Mouse (Mus musculus) liver, embryonic 14.5 days (tissue): Measurements from ENCODE around the gene Lrp3. TPM values are rescaled to one million over a fixed set of nuclear protein-coding genes. Genes with fewer than 3 reads are reported as not detected.

Source experiments
- ATAC-seq: fragments of 200-750 bp; cut with Nextera tagmentation; 2 replicates; pipeline ENCODE4 v1.8.0; 2017; ENCODE audit warnings: moderate number of reproducible peaks, mild to moderate bottlenecking, moderate library complexity; ENCODE audit not compliant: insufficient read depth
- DNase-seq, 3 experiments: peaks; one replicate each; pipeline ENCODE4 v3.0.0-alpha.2; 2012 to 2013; ENCODE audit warnings: low read depth in 3 of 3, low spot score in 3 of 3
- H3K27ac ChIP-seq: fragments of 300-500 bp; sonication (generic); 2 replicates; pipeline ENCODE4 v1.5.1; 2014; ENCODE audit warnings: moderate library complexity, mild to moderate bottlenecking, control low read depth, inconsistent platforms
- H3K27me3 ChIP-seq: fragments of 300-500 bp; sonication (generic); 2 replicates; pipeline ENCODE4 v1.6.1; 2014; ENCODE audit warnings: mild to moderate bottlenecking, low read length, moderate library complexity; ENCODE audit not compliant: control insufficient read depth, insufficient read depth
- H3K36me3 ChIP-seq: fragments of 300-500 bp; sonication (generic); replicated peaks from 2 replicates; pipeline ENCODE4 v1.6.1; 2014; ENCODE audit warnings: low read depth; ENCODE audit not compliant: control insufficient read depth, insufficient read depth
- H3K4me1 ChIP-seq, 2 experiments: fragments of 200-500 bp in 1 of 2; fragments of 300-500 bp in 1 of 2; sonication (generic) in 1 of 2; replicated peaks; 2 replicates each; pipeline ENCODE4 v1.6.1; 2012 to 2014; ENCODE audit warnings: antibody characterized with exemption in 1 of 2, inconsistent platforms in 1 of 2, low read length in 1 of 2; ENCODE audit not compliant: control insufficient read depth in 2 of 2, insufficient read depth in 2 of 2
- H3K4me2 ChIP-seq: fragments of 300-500 bp; sonication (generic); 2 replicates; pipeline ENCODE4 v1.6.1; 2014; ENCODE audit warnings: low read depth, mild to moderate bottlenecking, control low read depth, moderate library complexity
- H3K4me3 ChIP-seq, 2 experiments: fragments of 200-500 bp in 1 of 2; fragments of 300-500 bp in 1 of 2; sonication (generic) in 1 of 2; 2 replicates each; pipeline ENCODE4 v1.5.1; 2012 to 2014; ENCODE audit warnings: low read depth in 2 of 2, low read length in 2 of 2, mild to moderate bottlenecking in 2 of 2, control low read depth in 1 of 2, inconsistent platforms in 1 of 2, moderate library complexity in 1 of 2; ENCODE audit not compliant: insufficient read depth in 1 of 2
- H3K9ac ChIP-seq: fragments of 300-500 bp; sonication (generic); replicated peaks from 2 replicates; pipeline ENCODE4 v1.6.1; 2014; ENCODE audit warnings: mild to moderate bottlenecking, control low read depth, moderate library complexity
- H3K9me3 ChIP-seq: fragments of 300-500 bp; sonication (generic); 2 replicates; pipeline ENCODE4 v1.6.1; 2016; ENCODE audit warnings: low read length, mixed read lengths; ENCODE audit not compliant: control insufficient read depth
- CTCF ChIP-seq: IDR thresholded peaks from 2 replicates; pipeline ENCODE4 v1.5.1; 2016; ENCODE audit warnings: antibody characterized with exemption, low read depth, control low read depth
- EP300 ChIP-seq: IDR thresholded peaks from 2 replicates; pipeline ENCODE4 v1.6.1; 2016; ENCODE audit warnings: antibody characterized with exemption, low read depth
- WGBS: fragments of 180-500 bp; shearing (Covaris S2); extraction: QIAGEN DNeasy Blood & Tissue Kit; methylation state at CpG from one replicate; pipeline ENCODE4 v1.1.7; 2014; ENCODE audit not compliant: insufficient replicate concordance; 5-methylcytosine and 5-hydroxymethylcytosine counted together
- polyA plus RNA-seq, 2 experiments: library from polyadenylated mRNA; depleted of rRNA in 1 of 2; stranded (reverse) in 1 of 2; unstranded in 1 of 2; fragments of >200 nt; fragmentation: Nextera tagmentation in 1 of 2; extraction: Ambion mirVana in 1 of 2; gene quantifications; 2 replicates each; pipeline versions ENCODE4 v1.2.1 to v1.2.3; 2012 to 2014

Gene Lrp3
- polyA plus RNA-seq (2012; rRNA removed) (0.66 and 1.00 TPM in 2 replicates), polyA plus RNA-seq (2014; fragmentation: Nextera tagmentation; extraction: Ambion mirVana) (0.19 and 0.37 TPM in 2 replicates)

DNA sequence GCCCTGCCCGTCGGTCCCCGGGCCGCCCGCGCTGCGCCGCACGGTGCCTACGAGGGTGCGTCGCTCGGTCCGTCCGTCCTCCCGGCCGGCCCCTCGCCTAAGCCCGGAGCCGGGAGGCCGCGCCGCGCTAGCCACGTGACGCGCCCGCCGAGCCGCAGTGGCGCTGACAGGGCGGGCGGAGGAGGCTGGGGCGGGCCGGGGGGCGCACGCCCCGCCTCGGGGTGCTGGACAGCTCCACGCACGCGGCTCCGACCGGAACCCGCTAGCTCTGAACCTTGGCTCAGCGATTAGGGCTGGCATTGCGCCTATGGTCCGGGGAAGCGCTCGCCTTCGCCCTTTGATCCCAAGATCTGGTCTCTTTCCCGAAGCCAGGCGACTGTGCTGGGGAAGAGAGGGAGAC is at the start of gene Lrp3:
TSS of gene Lrp3 (minus strand) at position 274 of the 400 bp plus-strand sequence.
- TF ChIP-seq EP300 (no peak), CTCF (no peak)
- H3K4me3 ChIP-seq: peak within 1 kb of the TSS; percentile 45 to 47
- no peak within 1 kb of the TSS for H3K27ac ChIP-seq
- no peak within 1 kb of the TSS for H3K9ac ChIP-seq
- H3K27me3 ChIP-seq: peaks cover 28% of the 10 kb centered on the region
- H3K4me1 ChIP-seq: peaks cover 0 to 2% of the 10 kb centered on the region in 2 experiments; a peak in 2 of 4 replicates
- DNase-seq: no peak
- peak; percentile 72 for ATAC-seq
- under 1% methylated on average over 50 of the region's 53 CpGs for WGBS
- no peaks in the 10 kb centered on the region for H3K36me3 ChIP-seq
- no peaks in the 10 kb centered on the region for H3K9me3 ChIP-seq
- peak within 1 kb of the TSS; percentile 53 for H3K4me2 ChIP-seq

DNA sequence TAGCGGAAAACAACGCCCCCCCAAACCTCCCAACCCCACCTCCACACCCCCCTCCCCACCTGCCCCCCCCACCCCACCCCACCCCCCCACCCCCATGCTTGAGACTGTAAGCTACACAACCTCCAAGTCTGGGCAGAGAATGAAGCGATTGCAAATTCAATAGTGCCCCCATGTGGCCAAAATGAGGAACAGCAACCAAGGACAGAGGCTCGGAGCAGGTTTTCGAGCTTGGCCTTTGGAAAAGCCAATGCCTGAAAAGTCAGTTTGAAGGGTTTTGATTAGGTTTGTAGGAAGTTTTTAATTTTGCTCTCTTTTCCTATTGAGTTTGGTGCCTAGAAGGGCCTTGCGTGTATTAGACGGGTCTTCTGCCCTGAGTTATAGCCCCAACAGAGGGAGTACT is 49.4 kb upstream of the Lrp3 start:
- ATAC-seq (no peak), DNase-seq (peak in 2 of 3 experiments; percentile 22 to 23)
- H3K27ac ChIP-seq: no peak overlapping the region
- H3K9ac ChIP-seq: no peak overlapping the region
- 11% methylated on average over 7 of the region's 7 CpGs for WGBS
- H3K9me3 ChIP-seq: no peaks in the 10 kb centered on the region
- H3K4me1 ChIP-seq: peaks cover 0 to 7% of the 10 kb centered on the region in 2 experiments; a peak in 2 of 4 replicates
- no peaks in the 10 kb centered on the region for H3K36me3 ChIP-seq
- no peaks in the 10 kb centered on the region for H3K27me3 ChIP-seq
- H3K4me2 ChIP-seq: no peak overlapping the region
- peak; percentile 78 for TF ChIP-seq CTCF
- no peak for TF ChIP-seq EP300
- no peak overlapping the region for H3K4me3 ChIP-seq

GRCm38 (mm10) chr7:35263595-35264489 is 48.5 kb upstream of the Lrp3 start:
- Histone ChIP-seq H3K4me2 (no peak overlapping the region), H3K4me3 (no peak overlapping the region), H3K9ac (no peak overlapping the region), H3K4me1 (no peaks in the 10 kb centered on the region), H3K27ac (no peak overlapping the region), H3K27me3 (no peaks in the 10 kb centered on the region), H3K9me3 (no peaks in the 10 kb centered on the region), H3K36me3 (no peaks in the 10 kb centered on the region)
- DNase-seq (no peak), ATAC-seq (no peak)
- WGBS: 52% methylated on average over 15 of the region's 15 CpGs
- TF ChIP-seq EP300 (no peak), CTCF (no peak)

GRCm38 (mm10) chr7:35259384-35259783 is 44.1 kb upstream of the Lrp3 start:
- Histone ChIP-seq H3K9me3 (no peaks in the 10 kb centered on the region), H3K9ac (no peak overlapping the region), H3K36me3 (no peaks in the 10 kb centered on the region), H3K27ac (no peak overlapping the region), H3K27me3 (no peaks in the 10 kb centered on the region), H3K4me3 (no peak overlapping the region), H3K4me2 (no peak overlapping the region), H3K4me1 (no peaks in the 10 kb centered on the region)
- no peak for DNase-seq
- 62% methylated on average over 8 of the region's 8 CpGs for WGBS
- TF ChIP-seq CTCF (peak; percentile 66), EP300 (no peak)
- ATAC-seq: no peak

- no peaks in the 10 kb centered on the region for H3K36me3 ChIP-seq
- WGBS: 55% methylated on average over 7 of the region's 7 CpGs
- TF ChIP-seq CTCF (no peak), EP300 (no peak)
- H3K27ac ChIP-seq: no peak overlapping the region
- H3K9me3 ChIP-seq: no peaks in the 10 kb centered on the region
- H3K9ac ChIP-seq: no peak overlapping the region
- ATAC-seq (no peak), DNase-seq (no peak)
- H3K4me3 ChIP-seq: no peak overlapping the region
- no peak overlapping the region for H3K4me2 ChIP-seq
- no peaks in the 10 kb centered on the region for H3K4me1 ChIP-seq
- no peaks in the 10 kb centered on the region for H3K27me3 ChIP-seq
Observed at GRCm38 (mm10) chr7:35258294-35258693, 43.0 kb upstream of the Lrp3 start.
